Mouse (Mus musculus): Measurements from ENCODE around the gene Rab6a. TPM values are rescaled to one million over a fixed set of nuclear protein-coding genes. Genes with fewer than 3 reads are reported as not detected.
A peak's percentile ranks its signal among the peaks of the same experiment; 100 is the strongest.

Rab6a gene
- total and polyA plus RNA-seq, 2 experiments from 2014 or later: 299 to 305 TPM

- peak overlapping the region; percentile 49 for H3K4me3 ChIP-seq (ENCODE audit: low read depth, low read length)
- no peaks in the 10 kb centered on the region for H3K36me3 ChIP-seq (ENCODE audit: insufficient read depth)
- H3K4me2 ChIP-seq (ENCODE audit: low read depth): peak overlapping the region; percentile 58
- TF ChIP-seq CTCF (IDR thresholded peaks at IDR 0.05; ENCODE audit: low read depth): peak; percentile 22; the same call in 1 of the 2 replicates
- H3K9me3 ChIP-seq (ENCODE audit: low read length): no peaks in the 10 kb centered on the region
- peak overlapping the region; percentile 85 for H3K27ac ChIP-seq (ENCODE audit: low read depth, low read length)
- ATAC-seq (peak; percentile 97), DNase-seq (peak; percentile 88)
- no peaks in the 10 kb centered on the region for H3K4me1 ChIP-seq (ENCODE audit: insufficient read depth)
- H3K9ac ChIP-seq: peak overlapping the region; percentile 64
- WGBS: 0% methylated on average over 18 of the region's 20 CpGs
- no peaks in the 10 kb centered on the region for H3K27me3 ChIP-seq (ENCODE audit: insufficient read depth, low read length)
Observed at GRCm38 (mm10) chr7:100590845-100591521, 16.2 kb upstream of the Rab6a start.

- H3K36me3 ChIP-seq (ENCODE audit: insufficient read depth): no peaks in the 10 kb centered on the region
- H3K9ac ChIP-seq: peak overlapping the region; percentile 64
- H3K4me2 ChIP-seq (ENCODE audit: low read depth): peak overlapping the region; percentile 58
- no peaks in the 10 kb centered on the region for H3K27me3 ChIP-seq (ENCODE audit: insufficient read depth, low read length)
- peak overlapping the region; percentile 85 for H3K27ac ChIP-seq (ENCODE audit: low read depth, low read length)
- TF ChIP-seq CTCF (IDR thresholded peaks at IDR 0.05; ENCODE audit: low read depth): no peak
- peak; percentile 4; the same call in 1 of the 2 replicates for ATAC-seq
- H3K4me3 ChIP-seq (ENCODE audit: low read depth, low read length): peak overlapping the region; percentile 49
- no peaks in the 10 kb centered on the region for H3K9me3 ChIP-seq (ENCODE audit: low read length)
- WGBS: 6% methylated on average over 2 of the region's 2 CpGs
- H3K4me1 ChIP-seq (ENCODE audit: insufficient read depth): no peaks in the 10 kb centered on the region
- DNase-seq: no peak
Observed at GRCm38 (mm10) chr7:100591522-100591852, 15.7 kb upstream of the Rab6a start.

- H3K4me3 ChIP-seq (ENCODE audit: low read depth, low read length): no peak overlapping the region
- no peaks in the 10 kb centered on the region for H3K36me3 ChIP-seq (ENCODE audit: insufficient read depth)
- no peaks in the 10 kb centered on the region for H3K4me1 ChIP-seq (ENCODE audit: insufficient read depth)
- H3K27ac ChIP-seq (ENCODE audit: low read depth, low read length): no peak overlapping the region
- H3K9ac ChIP-seq: no peak overlapping the region
- DNase-seq (no peak), ATAC-seq (no peak)
- no peak overlapping the region for H3K4me2 ChIP-seq (ENCODE audit: low read depth)
- no peaks in the 10 kb centered on the region for H3K27me3 ChIP-seq (ENCODE audit: insufficient read depth, low read length)
- no peak for TF ChIP-seq CTCF (IDR thresholded peaks at IDR 0.05; ENCODE audit: low read depth)
- H3K9me3 ChIP-seq (ENCODE audit: low read length): no peaks in the 10 kb centered on the region
Observed at GRCm38 (mm10) chr7:100593349-100593748, 13.9 kb upstream of the Rab6a start.

- Histone ChIP-seq H3K36me3 (ENCODE audit: insufficient read depth) (no peaks in the 10 kb centered on the region), H3K4me2 (ENCODE audit: low read depth) (no peak overlapping the region), H3K27ac (ENCODE audit: low read depth, low read length) (no peak overlapping the region), H3K9me3 (ENCODE audit: low read length) (no peaks in the 10 kb centered on the region), H3K27me3 (ENCODE audit: insufficient read depth, low read length) (no peaks in the 10 kb centered on the region), H3K4me3 (ENCODE audit: low read depth, low read length) (no peak overlapping the region), H3K4me1 (ENCODE audit: insufficient read depth) (no peaks in the 10 kb centered on the region), H3K9ac (no peak overlapping the region)
- TF ChIP-seq CTCF (IDR thresholded peaks at IDR 0.05; ENCODE audit: low read depth): no peak
- ATAC-seq (no peak), DNase-seq (no peak)
- WGBS: 81% methylated on average over 5 of the region's 5 CpGs
Observed at GRCm38 (mm10) chr7:100600211-100600610, 7.0 kb upstream of the Rab6a start.

GRCm38 (mm10) chr7:100608130-100608741 is 1.0 kb downstream of the Rab6a start, which contains the start of gene Mrpl48:
Mrpl48 (minus strand) TSS chr7:100608301.
- peak within 1 kb of the TSS; percentile 100 for H3K9ac ChIP-seq
- H3K4me3 ChIP-seq (ENCODE audit: low read depth, low read length): peak within 1 kb of the TSS; percentile 99
- no peak for TF ChIP-seq CTCF (IDR thresholded peaks at IDR 0.05; ENCODE audit: low read depth)
- peak within 1 kb of the TSS; percentile 100 for H3K27ac ChIP-seq (ENCODE audit: low read depth, low read length)
- under 1% methylated on average over 41 of the region's 43 CpGs for WGBS
- no peaks in the 10 kb centered on the region for H3K36me3 ChIP-seq (ENCODE audit: insufficient read depth)
- peaks cover 10% of the 10 kb centered on the region for H3K4me1 ChIP-seq (ENCODE audit: insufficient read depth)
- ATAC-seq: peak; percentile 12
- no peaks in the 10 kb centered on the region for H3K9me3 ChIP-seq (ENCODE audit: low read length)
- DNase-seq: peak; percentile 60
- peak within 1 kb of the TSS; percentile 75 for H3K4me2 ChIP-seq (ENCODE audit: low read depth)
- no peaks in the 10 kb centered on the region for H3K27me3 ChIP-seq (ENCODE audit: insufficient read depth, low read length)

GRCm38 (mm10) chr7:100608910-100609309 is 1.7 kb downstream of the Rab6a start:
- peak overlapping the region; percentile 100 for H3K27ac ChIP-seq (ENCODE audit: low read depth, low read length)
- no peaks in the 10 kb centered on the region for H3K27me3 ChIP-seq (ENCODE audit: insufficient read depth, low read length)
- TF ChIP-seq CTCF (IDR thresholded peaks at IDR 0.05; ENCODE audit: low read depth): no peak
- no peaks in the 10 kb centered on the region for H3K36me3 ChIP-seq (ENCODE audit: insufficient read depth)
- DNase-seq (no peak), ATAC-seq (no peak)
- no peaks in the 10 kb centered on the region for H3K9me3 ChIP-seq (ENCODE audit: low read length)
- H3K9ac ChIP-seq: peak overlapping the region; percentile 100
- peak overlapping the region; percentile 99 for H3K4me3 ChIP-seq (ENCODE audit: low read depth, low read length)
- H3K4me1 ChIP-seq (ENCODE audit: insufficient read depth): peaks cover 10% of the 10 kb centered on the region
- peak overlapping the region; percentile 75 for H3K4me2 ChIP-seq (ENCODE audit: low read depth)
- WGBS: 14% methylated on average over 4 of the region's 4 CpGs

GRCm38 (mm10) chr7:100616121-100616857 is 9.1 kb downstream of the Rab6a start:
- H3K4me3 ChIP-seq (ENCODE audit: low read depth, low read length): no peak overlapping the region
- H3K27me3 ChIP-seq (ENCODE audit: insufficient read depth, low read length): no peaks in the 10 kb centered on the region
- no peak overlapping the region for H3K9ac ChIP-seq
- TF ChIP-seq CTCF (IDR thresholded peaks at IDR 0.05; ENCODE audit: low read depth): no peak
- no peaks in the 10 kb centered on the region for H3K9me3 ChIP-seq (ENCODE audit: low read length)
- H3K4me1 ChIP-seq (ENCODE audit: insufficient read depth): no peaks in the 10 kb centered on the region
- H3K4me2 ChIP-seq (ENCODE audit: low read depth): no peak overlapping the region
- no peaks in the 10 kb centered on the region for H3K36me3 ChIP-seq (ENCODE audit: insufficient read depth)
- H3K27ac ChIP-seq (ENCODE audit: low read depth, low read length): no peak overlapping the region
- no peak for DNase-seq
- ATAC-seq: no peak
- 92% methylated on average over 4 of the region's 4 CpGs for WGBS
